Mouse (Mus musculus): ENCODE measurements around the gene Bbs9. TPM values are rescaled to one million over a fixed set of nuclear protein-coding genes. Genes with fewer than 3 reads are reported as not detected.

Gene Bbs9
- polyA plus RNA-seq, 1 experiment, result not detected

- Histone ChIP-seq H3K4me3 (replicated peaks) (no peak overlapping the region), H3K9me3 (ENCODE audit: control insufficient read depth, low read length) (no peaks in the 10 kb centered on the region), H3K36me3 (ENCODE audit: control insufficient read depth) (no peaks in the 10 kb centered on the region), H3K4me1 (ENCODE audit: control insufficient read depth) (peaks cover 20% of the 10 kb centered on the region), H3K27me3 (ENCODE audit: control insufficient read depth) (no peaks in the 10 kb centered on the region)
- TF ChIP-seq GATA1 (IDR thresholded peaks at IDR 0.05; ENCODE audit: low read length) (no peak), TAL1 (IDR thresholded peaks at IDR 0.05; ENCODE audit: low read length) (no peak)
These were observed 325.2 kb downstream of the Bbs9 start for GRCm38 (mm10) chr9:22800675-22801074.

- Histone ChIP-seq H3K9me3 (ENCODE audit: control insufficient read depth, low read length) (no peaks in the 10 kb centered on the region), H3K4me1 (ENCODE audit: control insufficient read depth) (peaks cover 66% of the 10 kb centered on the region), H3K4me3 (replicated peaks) (no peak overlapping the region), H3K36me3 (ENCODE audit: control insufficient read depth) (no peaks in the 10 kb centered on the region), H3K27me3 (ENCODE audit: control insufficient read depth) (no peaks in the 10 kb centered on the region)
- TF ChIP-seq TAL1 (IDR thresholded peaks at IDR 0.05; ENCODE audit: low read length) (no peak), GATA1 (IDR thresholded peaks at IDR 0.05; ENCODE audit: low read length) (no peak; the same call in 1 of the 2 replicates)
These were observed 330.5 kb downstream of the Bbs9 start for GRCm38 (mm10) chr9:22805981-22806380.

GRCm38 (mm10) chr9:22806494-22806893 is 331.0 kb downstream of the Bbs9 start:
- H3K9me3 ChIP-seq (ENCODE audit: control insufficient read depth, low read length), result no peaks in the 10 kb centered on the region
- H3K36me3 ChIP-seq (ENCODE audit: control insufficient read depth), result no peaks in the 10 kb centered on the region
- no peak overlapping the region for H3K4me3 ChIP-seq (replicated peaks)
- TF ChIP-seq TAL1 (IDR thresholded peaks at IDR 0.05; ENCODE audit: low read length) (no peak), GATA1 (IDR thresholded peaks at IDR 0.05; ENCODE audit: low read length) (no peak)
- no peaks in the 10 kb centered on the region for H3K27me3 ChIP-seq (ENCODE audit: control insufficient read depth)
- H3K4me1 ChIP-seq (ENCODE audit: control insufficient read depth), result peaks cover 71% of the 10 kb centered on the region

GRCm38 (mm10) chr9:22807693-22808092 is 332.2 kb downstream of the Bbs9 start:
- H3K36me3 ChIP-seq (ENCODE audit: control insufficient read depth), result no peaks in the 10 kb centered on the region
- TF ChIP-seq GATA1 (IDR thresholded peaks at IDR 0.05; ENCODE audit: low read length), result no peak
- TF ChIP-seq TAL1 (IDR thresholded peaks at IDR 0.05; ENCODE audit: low read length), result no peak
- no peaks in the 10 kb centered on the region for H3K27me3 ChIP-seq (ENCODE audit: control insufficient read depth)
- peaks cover 80% of the 10 kb centered on the region for H3K4me1 ChIP-seq (ENCODE audit: control insufficient read depth)
- H3K9me3 ChIP-seq (ENCODE audit: control insufficient read depth, low read length), result no peaks in the 10 kb centered on the region
- no peak overlapping the region for H3K4me3 ChIP-seq (replicated peaks)

GRCm38 (mm10) chr9:22809621-22810126 is 334.2 kb downstream of the Bbs9 start:
- TF ChIP-seq TAL1 (IDR thresholded peaks at IDR 0.05; ENCODE audit: low read length) (no peak), GATA1 (IDR thresholded peaks at IDR 0.05; ENCODE audit: low read length) (no peak)
- H3K9me3 ChIP-seq (ENCODE audit: control insufficient read depth, low read length), result no peaks in the 10 kb centered on the region
- peaks cover 79% of the 10 kb centered on the region for H3K4me1 ChIP-seq (ENCODE audit: control insufficient read depth)
- no peaks in the 10 kb centered on the region for H3K27me3 ChIP-seq (ENCODE audit: control insufficient read depth)
- H3K36me3 ChIP-seq (ENCODE audit: control insufficient read depth), result no peaks in the 10 kb centered on the region
- no peak overlapping the region for H3K4me3 ChIP-seq (replicated peaks)

GRCm38 (mm10) chr9:22810454-22810853 is 334.9 kb downstream of the Bbs9 start:
- Histone ChIP-seq H3K9me3 (ENCODE audit: control insufficient read depth, low read length) (no peaks in the 10 kb centered on the region), H3K4me3 (replicated peaks) (no peak overlapping the region), H3K27me3 (ENCODE audit: control insufficient read depth) (no peaks in the 10 kb centered on the region), H3K36me3 (ENCODE audit: control insufficient read depth) (no peaks in the 10 kb centered on the region), H3K4me1 (ENCODE audit: control insufficient read depth) (peaks cover 79% of the 10 kb centered on the region)
- TF ChIP-seq GATA1 (IDR thresholded peaks at IDR 0.05; ENCODE audit: low read length) (no peak), TAL1 (IDR thresholded peaks at IDR 0.05; ENCODE audit: low read length) (no peak)

GRCm38 (mm10) chr9:22811931-22812330 is 336.4 kb downstream of the Bbs9 start:
- H3K4me1 ChIP-seq (ENCODE audit: control insufficient read depth), result peaks cover 67% of the 10 kb centered on the region
- TF ChIP-seq TAL1 (IDR thresholded peaks at IDR 0.05; ENCODE audit: low read length) (no peak), GATA1 (IDR thresholded peaks at IDR 0.05; ENCODE audit: low read length) (no peak)
- no peaks in the 10 kb centered on the region for H3K36me3 ChIP-seq (ENCODE audit: control insufficient read depth)
- no peaks in the 10 kb centered on the region for H3K9me3 ChIP-seq (ENCODE audit: control insufficient read depth, low read length)
- H3K27me3 ChIP-seq (ENCODE audit: control insufficient read depth), result no peaks in the 10 kb centered on the region
- no peak overlapping the region for H3K4me3 ChIP-seq (replicated peaks)

GRCm38 (mm10) chr9:22814407-22815092 is 339.0 kb downstream of the Bbs9 start:
- no peaks in the 10 kb centered on the region for H3K36me3 ChIP-seq (ENCODE audit: control insufficient read depth)
- H3K4me3 ChIP-seq (replicated peaks), result no peak overlapping the region
- no peaks in the 10 kb centered on the region for H3K9me3 ChIP-seq (ENCODE audit: control insufficient read depth, low read length)
- no peaks in the 10 kb centered on the region for H3K27me3 ChIP-seq (ENCODE audit: control insufficient read depth)
- no peak for TF ChIP-seq GATA1 (IDR thresholded peaks at IDR 0.05; ENCODE audit: low read length)
- no peak for TF ChIP-seq TAL1 (IDR thresholded peaks at IDR 0.05; ENCODE audit: low read length)
- H3K4me1 ChIP-seq (ENCODE audit: control insufficient read depth), result peaks cover 46% of the 10 kb centered on the region

GRCm38 (mm10) chr9:22815093-22815458 is 339.6 kb downstream of the Bbs9 start:
- no peaks in the 10 kb centered on the region for H3K27me3 ChIP-seq (ENCODE audit: control insufficient read depth)
- peaks cover 42% of the 10 kb centered on the region for H3K4me1 ChIP-seq (ENCODE audit: control insufficient read depth)
- H3K9me3 ChIP-seq (ENCODE audit: control insufficient read depth, low read length), result no peaks in the 10 kb centered on the region
- TF ChIP-seq TAL1 (IDR thresholded peaks at IDR 0.05; ENCODE audit: low read length), result no peak
- no peaks in the 10 kb centered on the region for H3K36me3 ChIP-seq (ENCODE audit: control insufficient read depth)
- no peak overlapping the region for H3K4me3 ChIP-seq (replicated peaks)

- TF ChIP-seq TAL1 (IDR thresholded peaks at IDR 0.05; ENCODE audit: low read length), result no peak
- TF ChIP-seq GATA1 (IDR thresholded peaks at IDR 0.05; ENCODE audit: low read length), result no peak
- H3K36me3 ChIP-seq (ENCODE audit: control insufficient read depth), result no peaks in the 10 kb centered on the region
- peaks cover 10% of the 10 kb centered on the region for H3K4me1 ChIP-seq (ENCODE audit: control insufficient read depth)
- no peaks in the 10 kb centered on the region for H3K27me3 ChIP-seq (ENCODE audit: control insufficient read depth)
- no peak overlapping the region for H3K4me3 ChIP-seq (replicated peaks)
- no peaks in the 10 kb centered on the region for H3K9me3 ChIP-seq (ENCODE audit: control insufficient read depth, low read length)
These were observed 344.0 kb downstream of the Bbs9 start for GRCm38 (mm10) chr9:22819539-22819938.

Measured in erythroblast, embryonic 14.5 days (primary cell).